Mouse (Mus musculus): ENCODE results near the gene Xlr5a. TPM values are rescaled to one million over a fixed set of nuclear protein-coding genes. Genes with fewer than 3 reads are reported as not detected.
"Not testable (repeated sequence)": the region's sequence is repeated elsewhere in the genome, so short reads cannot be mapped to it uniquely, and the experiment has no call there.

Xlr5a gene
- total RNA-seq, 2 experiments from 2014 or later: 0.33 TPM; not detected in 1

DNA sequence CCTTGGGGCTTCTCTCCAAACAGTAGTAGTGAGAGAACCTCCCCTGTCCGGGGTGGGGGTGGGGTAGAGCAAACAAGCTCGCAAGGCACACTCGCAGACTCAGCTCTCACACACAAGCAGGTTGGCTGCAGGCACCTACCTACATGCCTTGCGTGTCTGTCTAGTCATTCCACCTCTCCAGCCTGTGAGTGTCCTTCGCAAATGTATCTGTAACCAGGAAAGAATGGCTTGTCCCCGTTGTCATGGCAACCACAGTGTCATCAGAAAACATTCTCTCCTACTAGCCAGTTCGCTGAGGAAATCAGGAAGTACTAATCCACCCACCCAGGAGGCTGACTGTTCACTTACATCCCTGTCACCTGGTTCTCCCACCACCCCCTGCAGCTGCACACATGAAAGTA is 149.6 kb downstream of the Xlr5a start:
- not testable (repeated sequence) for DNase-seq

DNA sequence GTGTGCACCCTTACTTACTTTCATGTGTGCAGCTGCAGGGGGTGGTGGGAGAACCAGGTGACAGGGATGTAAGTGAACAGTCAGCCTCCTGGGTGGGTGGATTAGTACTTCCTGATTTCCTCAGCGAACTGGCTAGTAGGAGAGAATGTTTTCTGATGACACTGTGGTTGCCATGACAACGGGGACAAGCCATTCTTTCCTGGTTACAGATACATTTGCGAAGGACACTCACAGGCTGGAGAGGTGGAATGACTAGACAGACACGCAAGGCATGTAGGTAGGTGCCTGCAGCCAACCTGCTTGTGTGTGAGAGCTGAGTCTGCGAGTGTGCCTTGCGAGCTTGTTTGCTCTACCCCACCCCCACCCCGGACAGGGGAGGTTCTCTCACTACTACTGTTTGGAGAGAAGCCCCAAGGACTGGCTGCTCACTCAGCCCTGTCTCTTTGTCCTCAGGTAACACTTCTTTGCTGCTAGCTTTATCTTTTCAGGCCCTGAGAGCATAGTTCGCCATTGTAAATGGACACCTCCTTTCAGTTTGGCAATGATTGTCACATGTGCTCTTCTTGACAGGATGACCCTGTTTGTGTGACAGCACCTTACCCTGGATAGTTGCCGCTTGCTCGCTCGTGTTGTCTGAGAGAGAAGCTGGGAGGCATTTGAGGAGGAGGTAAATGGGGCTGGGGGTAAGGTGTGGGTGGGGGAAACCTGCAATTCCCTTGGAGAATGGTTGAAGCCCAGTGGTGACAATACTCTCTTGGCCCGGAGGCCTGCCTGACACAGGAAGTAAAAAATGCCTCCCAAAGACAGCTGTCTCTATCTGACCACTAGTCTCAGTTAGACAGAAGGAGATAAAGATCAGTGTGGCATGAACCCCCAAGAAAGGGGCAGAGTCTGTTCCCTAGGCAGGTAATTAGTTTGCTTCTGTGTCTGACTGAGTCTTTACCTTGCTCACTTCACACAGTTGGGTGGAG is 169.6 kb downstream of the Xlr5a start:
- not testable (repeated sequence) for DNase-seq

DNA sequence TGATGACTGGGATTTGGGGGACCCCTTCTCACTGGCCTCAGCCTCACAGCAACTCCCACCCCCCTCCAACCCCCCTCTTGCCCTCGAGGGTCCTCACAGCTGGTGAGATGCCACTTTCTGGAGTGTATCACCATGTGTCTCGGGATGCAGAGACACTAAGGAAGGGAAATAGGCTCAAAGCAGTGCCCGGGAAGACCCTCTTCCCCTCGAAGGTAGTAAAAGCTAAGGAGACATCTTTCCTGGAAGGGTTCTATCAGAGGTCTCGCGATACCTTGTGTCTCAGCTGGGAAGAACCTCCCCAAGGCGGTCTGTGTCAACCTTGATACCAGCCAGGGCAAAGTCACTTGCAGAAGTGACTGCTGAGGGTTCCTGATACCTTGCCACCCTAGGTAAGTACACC is 176.0 kb downstream of the Xlr5a start, which contains the start of gene Gm14685:
TSS of gene Gm14685 (plus strand) at position 301 of the 400 bp plus-strand sequence.
- DNase-seq: not testable (repeated sequence)

DNA sequence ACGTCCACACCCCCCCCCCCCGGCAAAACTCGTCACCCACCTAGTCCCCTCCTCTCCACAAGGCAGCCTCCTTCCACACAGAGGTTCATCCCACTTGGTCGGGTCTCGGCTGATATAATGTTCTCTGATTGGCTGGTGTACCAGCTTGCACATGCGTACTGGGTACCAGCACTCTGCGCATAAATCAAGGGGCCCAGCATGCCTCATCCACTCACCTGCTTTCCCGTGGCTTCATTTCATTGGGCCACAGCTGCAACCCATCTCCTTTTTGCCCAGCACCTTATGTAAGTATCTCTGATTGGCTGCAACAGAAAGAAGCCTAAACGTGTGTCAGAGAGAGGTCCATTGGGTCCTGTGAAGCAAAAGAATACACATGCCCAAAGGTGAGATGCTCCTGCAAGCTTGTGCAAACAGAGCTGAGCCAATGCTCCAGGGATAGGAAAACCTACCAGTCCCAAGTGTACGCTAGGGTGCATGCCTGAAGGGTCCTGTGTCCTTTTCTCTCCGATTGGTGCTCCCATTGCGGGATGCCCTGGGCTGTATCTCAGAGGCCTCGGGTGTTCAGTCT is 195.8 kb downstream of the Xlr5a start, which contains the start of gene Xlr3a:
TSS of gene Xlr3a (minus strand) at position 155 of the 568 bp plus-strand sequence.
- peak in 1 of 2 experiments; percentile 3 for DNase-seq

DNA sequence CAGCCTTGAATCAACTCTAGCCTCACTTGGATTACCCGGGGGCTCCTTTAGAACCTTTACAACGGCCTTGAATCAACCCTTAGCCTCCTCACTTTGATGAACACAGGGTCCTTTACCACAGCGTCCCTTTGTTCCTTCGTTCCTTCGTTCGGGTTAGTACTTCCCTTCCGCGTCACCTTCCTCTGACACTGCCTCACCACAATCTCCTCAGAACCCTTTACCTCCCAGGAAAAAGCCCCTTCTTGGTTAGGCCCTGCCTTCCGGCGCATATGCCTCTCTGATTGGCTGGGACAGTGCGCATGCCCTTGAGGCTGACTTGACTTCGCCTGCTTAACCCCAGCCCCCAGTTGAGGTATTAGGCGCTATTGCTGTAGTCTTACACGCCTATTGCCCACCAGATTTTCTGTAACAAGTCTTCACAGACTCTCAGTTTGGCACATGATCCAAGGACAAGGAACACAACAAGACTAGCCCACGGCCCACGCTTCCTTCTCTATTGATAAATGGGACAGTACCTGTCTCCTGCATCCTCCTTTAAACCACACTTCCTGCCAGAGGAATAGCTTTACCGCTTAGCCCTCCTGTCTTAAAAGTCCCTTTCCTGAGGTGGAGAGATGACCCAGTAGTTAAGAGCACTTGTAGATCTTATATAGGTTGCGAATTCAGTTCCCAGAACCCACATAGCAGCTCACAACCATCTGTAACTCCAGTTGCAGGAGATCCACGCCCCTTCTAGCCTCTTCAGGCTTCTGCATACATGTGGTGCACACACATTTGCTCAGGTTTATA is 210.3 kb downstream of the Xlr5a start, which contains the start of gene Xlr4a:
TSS of gene Xlr4a (minus strand) at position 212 of the 789 bp plus-strand sequence.
- not testable (repeated sequence) for DNase-seq

DNA sequence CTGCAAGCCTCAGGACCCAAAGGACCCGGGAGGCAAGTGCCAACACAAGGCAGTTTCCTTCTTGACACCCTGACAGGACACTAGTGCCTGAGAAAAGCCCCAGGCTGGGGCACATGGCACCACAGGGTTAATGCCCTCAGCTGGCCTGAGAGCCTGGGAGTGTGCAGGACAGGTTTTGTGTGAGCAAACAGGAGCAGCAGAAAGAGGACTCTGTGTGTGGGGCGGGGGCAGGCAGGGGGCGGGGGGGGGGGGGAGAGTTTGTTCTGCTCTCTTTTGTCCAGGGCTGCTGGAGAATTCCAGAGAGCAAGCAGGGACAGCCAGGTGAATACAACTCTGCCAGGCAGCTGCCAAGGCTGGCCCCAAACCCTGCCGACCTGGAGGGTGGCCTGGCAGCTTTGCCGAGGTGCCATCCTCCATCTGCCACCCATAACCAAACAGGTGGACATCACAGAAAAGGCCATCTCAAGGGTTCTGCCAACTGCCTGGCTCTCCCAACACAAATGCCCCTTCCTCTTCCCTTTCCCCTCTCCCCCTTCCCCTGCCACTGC is 225.9 kb downstream of the Xlr5a start:
- not testable (repeated sequence) for DNase-seq

DNA sequence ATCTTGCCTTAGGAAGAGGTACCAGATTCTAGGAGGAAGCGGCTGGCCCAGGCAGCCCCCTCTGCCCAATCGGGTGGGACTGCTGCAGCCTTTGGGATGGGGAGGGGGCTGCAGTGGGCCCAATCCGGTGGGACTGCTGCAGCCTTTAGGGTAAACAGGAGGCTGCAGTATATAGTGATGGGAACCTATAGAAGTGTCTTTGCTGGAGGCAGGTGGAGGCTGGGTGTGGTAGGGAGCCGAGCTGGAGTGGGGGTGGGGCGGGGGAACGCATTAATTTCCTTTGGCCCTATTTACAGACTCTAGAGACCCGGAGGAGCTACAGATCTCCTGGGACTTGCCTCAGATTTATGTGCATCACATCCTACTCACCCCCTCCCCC is 228.4 kb downstream of the Xlr5a start, which contains the start of gene Pnma3:
TSS of gene Pnma3 (plus strand) at position 373 of the 379 bp plus-strand sequence.
- no peak for DNase-seq

DNA sequence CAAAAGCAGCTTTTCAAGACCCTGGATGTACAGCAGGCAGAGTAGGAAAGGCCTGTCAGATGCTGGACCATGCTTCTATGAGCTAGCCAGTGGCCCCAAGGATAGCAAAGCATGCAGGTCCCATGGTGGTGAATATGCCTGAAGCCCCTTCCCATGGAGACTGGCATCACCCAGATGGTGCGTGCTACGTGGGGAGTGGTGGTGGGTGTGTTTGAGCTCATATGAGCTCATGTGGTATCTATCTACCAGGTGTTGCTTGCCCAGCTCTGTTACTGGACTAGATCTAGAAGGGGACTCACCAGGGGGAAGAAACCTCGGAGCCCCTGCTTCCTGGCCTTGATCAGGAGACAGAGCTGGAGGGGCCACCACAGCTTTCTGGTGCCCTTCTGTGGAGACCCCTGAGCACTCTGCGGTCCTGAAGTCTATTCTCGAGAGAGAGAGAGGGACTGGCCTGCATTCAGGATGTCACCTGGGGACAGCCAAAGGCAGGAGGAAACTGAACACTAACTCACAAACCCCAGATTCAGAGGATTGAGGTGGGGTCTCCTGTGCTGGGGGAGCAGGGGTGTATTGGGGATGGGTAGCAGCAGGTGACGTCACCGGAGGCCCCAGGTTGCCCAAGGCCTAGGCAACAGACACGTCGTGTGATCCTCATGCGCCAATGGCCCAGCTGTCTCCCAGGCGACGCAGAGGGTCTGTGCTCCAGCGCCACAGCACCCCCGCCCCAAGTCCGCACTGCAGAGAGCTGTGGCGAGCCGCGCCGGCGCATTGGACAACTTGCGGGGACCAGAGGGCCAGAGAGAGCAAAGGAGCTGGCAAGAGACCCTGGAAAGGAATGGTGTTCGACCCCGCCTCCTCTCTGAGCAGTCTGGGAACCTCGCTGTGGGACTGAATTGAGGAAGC is 229.0 kb downstream of the Xlr5a start:
- DNase-seq: peak; percentile 15 to 33

DNA sequence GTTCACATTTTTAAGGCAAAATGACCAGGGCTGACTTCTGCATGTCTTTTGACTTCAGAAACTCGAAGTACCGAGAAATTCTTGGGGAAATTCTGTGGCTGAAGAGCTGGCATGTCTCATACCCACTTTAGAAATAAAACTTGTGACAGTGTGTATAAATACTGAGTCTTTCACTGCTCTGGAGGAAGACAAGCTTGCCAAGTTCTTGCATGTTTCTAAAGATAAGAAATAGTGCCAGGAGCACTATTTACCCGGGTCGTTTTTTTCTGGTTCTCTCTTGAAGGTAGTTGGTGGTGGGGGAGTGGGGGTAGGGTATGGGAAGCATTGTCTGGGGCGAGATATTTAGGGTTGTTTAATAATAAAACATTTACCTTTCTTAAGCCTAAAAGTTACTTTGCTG is 230.5 kb downstream of the Xlr5a start:
- no peak for DNase-seq

DNA sequence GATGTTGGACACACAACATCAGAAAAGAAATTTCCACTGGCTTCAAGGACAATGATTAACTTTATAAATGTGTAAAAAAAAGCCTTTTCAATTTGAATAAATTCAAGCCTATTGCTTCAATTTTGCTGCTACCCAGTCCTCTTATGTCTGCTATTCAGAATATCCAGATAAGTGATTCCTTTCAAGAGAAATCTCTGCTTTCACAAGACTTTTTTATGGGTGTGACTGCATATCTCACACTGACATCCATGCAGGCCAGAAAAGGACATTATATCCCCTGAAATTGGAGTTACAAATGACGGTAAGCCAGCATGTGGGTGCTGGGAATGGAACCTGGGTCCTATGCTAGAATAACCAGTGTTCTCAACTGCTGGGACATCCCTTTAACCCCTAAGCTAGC is 231.2 kb downstream of the Xlr5a start:
- DNase-seq: no peak

Other genes starting within 250 kb of the Xlr5a start
- 10 to 100 TPM; 19.4 to 20.1 TPM for gene Pnma3, start 228.2 kb downstream of the Xlr5a start, total RNA-seq (2021)
- gene Xlr4a, start 210.5 kb downstream of the Xlr5a start, total RNA-seq (2021): 1 to 10 TPM in 1 of 2 experiments, not detected in 1; 1.6 TPM
- gene Xlr3a, start 195.9 kb downstream of the Xlr5a start, total RNA-seq (2021): 1 to 10 TPM; 2.2 to 2.7 TPM
- gene Gm14685, start 175.9 kb downstream of the Xlr5a start, total RNA-seq (2021): 1 to 10 TPM; 2.4 to 2.7 TPM
- gene Xlr5b, start 144.2 kb downstream of the Xlr5a start, total RNA-seq (2021): not detected
- gene DXBay18, start 143.5 kb downstream of the Xlr5a start, total RNA-seq (2021): 1 to 10 TPM; 1.6 to 2.7 TPM
- gene Spin2d, start 116.0 kb downstream of the Xlr5a start, total RNA-seq (2021): not detected
- gene Xlr3b, start 100.8 kb downstream of the Xlr5a start, total RNA-seq (2021): 10 to 100 TPM in 1 of 2 experiments, 1 to 10 TPM in 1; 4.1 to 14.2 TPM
- gene Xlr4b, start 78.6 kb downstream of the Xlr5a start, total RNA-seq (2021): 1 to 10 TPM in 1 of 2 experiments, under 1 TPM in 1; 0.37 to 4.8 TPM
- 10 to 100 TPM; 15.2 to 15.6 TPM for gene F8a, start 64.7 kb downstream of the Xlr5a start, total RNA-seq (2021)
- gene Xlr4c, start 49.8 kb downstream of the Xlr5a start, total RNA-seq (2021): under 1 TPM in 1 of 2 experiments, not detected in 1; 0.73 TPM
- not detected for gene Xlr3c, start 27.6 kb downstream of the Xlr5a start, total RNA-seq (2021)
- gene Xlr5c, start within 50 bp of the Xlr5a start, total RNA-seq (2021): not detected
- not detected for gene Gm45015, start 43.9 kb upstream of the Xlr5a start, total RNA-seq (2021)
- 10 to 100 TPM; 11.4 to 11.5 TPM for gene Zfp275, start 49.6 kb upstream of the Xlr5a start, total RNA-seq (2021)
- gene Gm18336, start 105.8 kb upstream of the Xlr5a start, total RNA-seq (2021): under 1 TPM in 1 of 2 experiments, not detected in 1; 0.15 TPM
- gene Zfp92, start 118.1 kb upstream of the Xlr5a start, total RNA-seq (2021): 1 to 10 TPM; 2.1 to 2.9 TPM
- not detected for gene Trex2, start 142.4 kb upstream of the Xlr5a start, total RNA-seq (2021)
- 1 to 10 TPM; 5.8 to 8.0 TPM for gene Haus7, start 166.1 kb upstream of the Xlr5a start, total RNA-seq (2021)
- 10 to 100 TPM; 15.5 to 19.3 TPM for gene Bgn, start 190.6 kb upstream of the Xlr5a start, total RNA-seq (2021)
- 100 to 1,000 TPM; 151 to 152 TPM for gene Atp2b3, start 210.1 kb upstream of the Xlr5a start, total RNA-seq (2021)

All from layer of hippocampus, postnatal 36 days (tissue).